Comparison of ENCODE assay signal across 8 mouse cellular contexts in genomic region chr14:104460325-104461285, GRCm38 (mm10). TPM values are rescaled to one million over a fixed set of nuclear protein-coding genes. Genes with fewer than 3 reads are reported as not detected.
A peak's percentile ranks its signal among the peaks of the same experiment; 100 is the strongest.
DNase-seq lines count a peak whose midpoint lies in the region; ATAC-seq and TF ChIP-seq lines count a peak whose summit lies in the region.

No protein-coding gene starts in this region.

- no peak overlapping the region for H3K9ac ChIP-seq in heart, embryonic 14.5 days (ENCODE audit: low read length)
- no peak overlapping the region for H3K9ac ChIP-seq in hindbrain, embryonic 12.5 days
- H3K9ac ChIP-seq in midbrain, embryonic 16.5 days (ENCODE audit: low read depth, low read length), result no peak overlapping the region

- peak overlapping the region in 1 of 2 experiments; percentile 14; a peak in 2 of 4 replicates for H3K4me3 ChIP-seq in heart, embryonic 14.5 days (ENCODE audit: control insufficient read depth in 1 of 2, insufficient read depth in 1 of 2, low read depth in 1 of 2, low read length in 2 of 2)
- H3K4me3 ChIP-seq in hindbrain, embryonic 12.5 days, result peak overlapping the region; percentile 23
- H3K4me3 ChIP-seq in midbrain, embryonic 16.5 days (ENCODE audit: low read depth, low read length), result peak overlapping the region; percentile 22

- WGBS in heart, embryonic 14.5 days, result under 1% methylated on average over 59 of the region's 59 CpGs
- under 1% methylated on average over 56 of the region's 59 CpGs for WGBS in hindbrain, embryonic 12.5 days
- WGBS in midbrain, embryonic 16.5 days, result under 1% methylated on average over 58 of the region's 59 CpGs

- no peak for TF ChIP-seq CTCF in brain, embryonic 14.5 days (IDR thresholded peaks at IDR 0.05; ENCODE audit: borderline replicate concordance, extremely low read depth, insufficient read depth, insufficient read length)

- peaks cover 84% of the 10 kb centered on the region for H3K27me3 ChIP-seq in heart, embryonic 14.5 days (ENCODE audit: control insufficient read depth, insufficient read depth, low read length)
- peaks cover 58% of the 10 kb centered on the region for H3K27me3 ChIP-seq in hindbrain, embryonic 12.5 days
- H3K27me3 ChIP-seq in midbrain, embryonic 16.5 days (ENCODE audit: control insufficient read depth, insufficient read depth, low read depth, low read length), result peaks cover 19% of the 10 kb centered on the region

- H3K36me3 ChIP-seq in heart, embryonic 14.5 days (ENCODE audit: control insufficient read depth, insufficient read depth, low read length), result no peaks in the 10 kb centered on the region
- H3K36me3 ChIP-seq in hindbrain, embryonic 12.5 days, result no peaks in the 10 kb centered on the region
- no peaks in the 10 kb centered on the region for H3K36me3 ChIP-seq in midbrain, embryonic 16.5 days (ENCODE audit: control insufficient read depth, insufficient read depth, low read length)

- H3K4me1 ChIP-seq in heart, embryonic 14.5 days (ENCODE audit: control insufficient read depth in 2 of 2, insufficient read depth in 2 of 2, low read length in 2 of 2), result peaks cover 2 to 8% of the 10 kb centered on the region in 2 experiments; a peak in 3 of 4 replicates
- H3K4me1 ChIP-seq in hindbrain, embryonic 12.5 days, result peaks cover 12% of the 10 kb centered on the region
- peaks cover 5% of the 10 kb centered on the region for H3K4me1 ChIP-seq in midbrain, embryonic 16.5 days (ENCODE audit: control insufficient read depth, insufficient read depth, low read length)

- ATAC-seq in heart, embryonic 14.5 days (ENCODE audit: insufficient number of reproducible peaks, insufficient read depth, low FRiP score, low read depth), result no peak
- peak; percentile 92 for ATAC-seq in hindbrain, embryonic 12.5 days (ENCODE audit: low FRiP score)
- ATAC-seq in midbrain, embryonic 16.5 days, result peak; percentile 87

- intact Hi-C loops in gastrocnemius, postnatal 36 days (cut with DNase I), result loop anchor here (10.0 kb wide), 2 partner anchors 144 to 426 kb away; no protein-coding TSS in a partner anchor

- no peak for TF ChIP-seq POLR2A in brain, embryonic 14.5 days (IDR thresholded peaks at IDR 0.05; ENCODE audit: borderline replicate concordance, extremely low read depth, insufficient read depth, insufficient read length, poor library complexity, severe bottlenecking)

- no peak for DNase-seq in heart, adult 8-10 months (ENCODE audit: low spot score)
- peak; percentile 83 for DNase-seq in brain, embryonic 14.5 days (ENCODE audit: low read depth)
- DNase-seq in MN1 (ENCODE audit: low spot score), result no peak
- no peak for DNase-seq in gastrocnemius, postnatal 36 days
- no peak for DNase-seq in right cerebral cortex, postnatal 36 days (ENCODE audit: low spot score in 2 of 2)

- no peaks in the 10 kb centered on the region for H3K9me3 ChIP-seq in heart, embryonic 14.5 days (ENCODE audit: control insufficient read depth, low read length)
- H3K9me3 ChIP-seq in hindbrain, embryonic 12.5 days (replicated peaks), result no peaks in the 10 kb centered on the region
- H3K9me3 ChIP-seq in midbrain, embryonic 16.5 days (replicated peaks; ENCODE audit: control insufficient read depth, low read length, poor library complexity, severe bottlenecking), result no peaks in the 10 kb centered on the region

- H3K27ac ChIP-seq in heart, embryonic 14.5 days (replicated peaks in 1 of 2; ENCODE audit: control insufficient read depth in 1 of 2, insufficient read depth in 1 of 2, low read depth in 2 of 2, low read length in 2 of 2), result no peak overlapping the region
- H3K27ac ChIP-seq in hindbrain, embryonic 12.5 days, result no peak overlapping the region
- H3K27ac ChIP-seq in midbrain, embryonic 16.5 days (ENCODE audit: low read length), result 0 out of 2 replicates have a peak overlapping the region, but pooled peaks have one; percentile 5

- H3K4me2 ChIP-seq in heart, embryonic 14.5 days (ENCODE audit: low read length), result peak overlapping the region; percentile 40
- H3K4me2 ChIP-seq in hindbrain, embryonic 12.5 days (replicated peaks), result peak overlapping the region; percentile 54
- peak overlapping the region; percentile 41 for H3K4me2 ChIP-seq in midbrain, embryonic 16.5 days (ENCODE audit: low read length)

RNA-seq across cellular contexts. Expression of gene Pou4f1, which starts 7.2 kb away (rescaled TPM):
- 0.08 TPM in 1 of 2 replicates, not detected in the other for polyA plus RNA-seq in heart, embryonic 14.5 days (2014; fragmentation: Nextera tagmentation; extraction: Ambion mirVana)
- total RNA-seq in heart, adult 8-10 months (2022), result under 1 TPM in 2 of 4 experiments, not detected in 2; 0.13 to 0.19 TPM
- polyA plus RNA-seq in brain, embryonic 14.5 days (2012; rRNA removed), result 12.7 and 28.4 TPM in 2 replicates
- polyA plus RNA-seq in hindbrain, embryonic 12.5 days (2016; fragmentation: Nextera tagmentation; extraction: Ambion mirVana), result 53.0 and 67.1 TPM in 2 replicates
- polyA plus RNA-seq in midbrain, embryonic 16.5 days (2015; fragmentation: Nextera tagmentation; extraction: Ambion mirVana), result 63.1 and 75.6 TPM in 2 replicates
- 1 to 10 TPM; 1.1 TPM for total RNA-seq in gastrocnemius, postnatal 36 days (2021)

Comparison
In these comparisons a context has a peak if more than half of its experiments do, and no peak if none do; other contexts are left out.
1. RNA of gene Pou4f1, which starts 7.2 kb away (polyA plus RNA-seq): 63.1 to 75.6 TPM in midbrain, embryonic 16.5 days, 53.0 to 67.1 TPM in hindbrain, embryonic 12.5 days and 12.7 to 28.4 TPM in brain, embryonic 14.5 days; 0.08 TPM in heart, embryonic 14.5 days; every median in the first group is over 10 times any median in the second.
2. Peak in every context shown above with its lines, with median percentiles within 50 percentile points of each other: H3K4me2 ChIP-seq.